Mouse (Mus musculus) liver, postnatal 0 days (tissue): ENCODE data around the gene Dmrtc2. TPM values are rescaled to one million over a fixed set of nuclear protein-coding genes. Genes with fewer than 3 reads are reported as not detected.
"Not testable (repeated sequence)": the region's sequence is repeated elsewhere in the genome, so short reads cannot be mapped to it uniquely, and the experiment has no call there.

ENCODE experiments used
- ATAC-seq: fragments of 200-750 bp; cut with Nextera tagmentation; 2 replicates; pipeline ENCODE4 v1.8.0; 2017; ENCODE audit warnings: mild to moderate bottlenecking, moderate library complexity
- DNase-seq: peaks from one replicate; pipeline ENCODE4 v3.0.0-alpha.2; 2016
- H3K27ac ChIP-seq: fragments of 300-500 bp; sonication (generic); 2 replicates; pipeline ENCODE4 v1.5.1; 2014; ENCODE audit warnings: antibody characterized with exemption, moderate library complexity, mild to moderate bottlenecking, low read depth
- H3K27me3 ChIP-seq: fragments of 300-500 bp; sonication (generic); 2 replicates; pipeline ENCODE4 v1.6.1; 2014; ENCODE audit warnings: low read length, control low read depth, mixed read lengths; ENCODE audit not compliant: insufficient read depth
- H3K36me3 ChIP-seq: fragments of 300-500 bp; sonication (generic); replicated peaks from 2 replicates; pipeline ENCODE4 v1.6.1; 2014; ENCODE audit warnings: mild to moderate bottlenecking, control low read depth, low read length, moderate library complexity, mixed read lengths; ENCODE audit not compliant: insufficient read depth
- H3K4me1 ChIP-seq: fragments of 300-500 bp; sonication (generic); 2 replicates; pipeline ENCODE4 v1.6.1; 2014; ENCODE audit warnings: antibody characterized with exemption, mild to moderate bottlenecking, control low read depth; ENCODE audit not compliant: insufficient read depth
- H3K4me2 ChIP-seq: fragments of 300-500 bp; sonication (generic); 2 replicates; pipeline ENCODE4 v1.6.1; 2014; ENCODE audit warnings: low read depth, mild to moderate bottlenecking, low read length, moderate library complexity, mixed read lengths
- H3K4me3 ChIP-seq: fragments of 300-500 bp; sonication (generic); 2 replicates; pipeline ENCODE4 v1.5.1; 2014; ENCODE audit warnings: low read depth, low read length
- H3K9ac ChIP-seq: fragments of 300-500 bp; sonication (generic); replicated peaks from 2 replicates; pipeline ENCODE4 v1.6.1; 2014; ENCODE audit warnings: mild to moderate bottlenecking, moderate library complexity
- H3K9me3 ChIP-seq: fragments of 300-500 bp; sonication (generic); 2 replicates; pipeline ENCODE4 v1.6.1; 2016; ENCODE audit warnings: mild to moderate bottlenecking, control low read depth, low read length, mixed read lengths
- CTCF ChIP-seq: sonication (generic); IDR thresholded peaks from 2 replicates; pipeline ENCODE4 v1.5.1; 2016; ENCODE audit warnings: antibody characterized with exemption, low read depth
- EP300 ChIP-seq: IDR thresholded peaks from 2 replicates; pipeline ENCODE4 v1.6.1; 2016; ENCODE audit warnings: antibody characterized with exemption, low read depth, mild to moderate bottlenecking
- WGBS: fragments of 180-500 bp; shearing (Covaris S2); extraction: QIAGEN DNeasy Blood & Tissue Kit; methylation state at CpG from one replicate; pipeline ENCODE4 v1.1.7; 2014; ENCODE audit not compliant: insufficient replicate concordance; 5-methylcytosine and 5-hydroxymethylcytosine counted together
- polyA plus RNA-seq: library from polyadenylated mRNA; unstranded; fragments of >200 nt; fragmentation: Nextera tagmentation; extraction: Ambion mirVana; gene quantifications from 2 replicates; pipeline ENCODE4 v1.2.1, GENCODE M21; 2015

Gene Dmrtc2
- polyA plus RNA-seq, 1 experiment from 2014 or later, result not detected

GRCm38 (mm10) chr7:24889431-24890220 lies 19.8 kb downstream of the Dmrtc2 start:
- H3K27ac ChIP-seq, result peak overlapping the region; percentile 53; the same call in 1 of the 2 replicates
- no peak for ATAC-seq
- no peak for DNase-seq
- no peaks in the 10 kb centered on the region for H3K27me3 ChIP-seq
- no peaks in the 10 kb centered on the region for H3K9me3 ChIP-seq
- peaks cover 24% of the 10 kb centered on the region for H3K4me1 ChIP-seq
- no peak overlapping the region for H3K4me2 ChIP-seq
- no peak overlapping the region for H3K9ac ChIP-seq
- peaks cover 53% of the 10 kb centered on the region for H3K36me3 ChIP-seq
- 73% methylated on average over 6 of the region's 6 CpGs for WGBS
- TF ChIP-seq CTCF, result no peak
- no peak for TF ChIP-seq EP300
- H3K4me3 ChIP-seq, result no peak overlapping the region

GRCm38 (mm10) chr7:24890281-24891216 lies 20.7 kb downstream of the Dmrtc2 start:
- Histone ChIP-seq H3K4me1 (peaks cover 20% of the 10 kb centered on the region), H3K27me3 (no peaks in the 10 kb centered on the region), H3K9ac (no peak overlapping the region), H3K4me3 (no peak overlapping the region), H3K36me3 (peaks cover 50% of the 10 kb centered on the region), H3K4me2 (no peak overlapping the region), H3K9me3 (no peaks in the 10 kb centered on the region), H3K27ac (peak overlapping the region; percentile 16; the same call in 1 of the 2 replicates)
- peak; percentile 80 for DNase-seq
- 29% methylated on average over 10 of the region's 10 CpGs for WGBS
- ATAC-seq, result peak; percentile 75
- TF ChIP-seq EP300 (no peak), CTCF (peak; percentile 100)

- H3K4me3 ChIP-seq, result no peak overlapping the region
- H3K36me3 ChIP-seq, result peaks cover 41% of the 10 kb centered on the region
- no peak overlapping the region for H3K4me2 ChIP-seq
- peaks cover 11% of the 10 kb centered on the region for H3K4me1 ChIP-seq
- TF ChIP-seq EP300, result no peak
- no peak for TF ChIP-seq CTCF
- ATAC-seq, result no peak
- DNase-seq, result no peak
- whole genome bisulfite sequencing, result 71% methylated on average over 3 of the region's 3 CpGs
- no peaks in the 10 kb centered on the region for H3K27me3 ChIP-seq
- H3K9me3 ChIP-seq, result no peaks in the 10 kb centered on the region
- peak overlapping the region; percentile 30; the same call in 1 of the 2 replicates for H3K27ac ChIP-seq
- no peak overlapping the region for H3K9ac ChIP-seq
These were observed 21.6 kb downstream of the Dmrtc2 start for GRCm38 (mm10) chr7:24891241-24892124.

GRCm38 (mm10) chr7:24892125-24892583 lies 22.3 kb downstream of the Dmrtc2 start:
- peaks cover 5% of the 10 kb centered on the region; the same call in 1 of the 2 replicates for H3K4me1 ChIP-seq
- H3K27me3 ChIP-seq, result no peaks in the 10 kb centered on the region
- 55% methylated on average over 2 of the region's 2 CpGs for WGBS
- H3K9me3 ChIP-seq, result no peaks in the 10 kb centered on the region
- DNase-seq (no peak), ATAC-seq (no peak)
- peaks cover 34% of the 10 kb centered on the region for H3K36me3 ChIP-seq
- H3K4me3 ChIP-seq, result no peak overlapping the region
- no peak overlapping the region for H3K4me2 ChIP-seq
- H3K9ac ChIP-seq, result no peak overlapping the region
- TF ChIP-seq EP300 (no peak), CTCF (no peak)
- H3K27ac ChIP-seq, result peak overlapping the region; percentile 30; the same call in 1 of the 2 replicates

GRCm38 (mm10) chr7:24895749-24896148 lies 25.9 kb downstream of the Dmrtc2 start:
- not testable (repeated sequence) for H3K36me3 ChIP-seq, H3K4me2 ChIP-seq, H3K4me3 ChIP-seq, ATAC-seq, H3K4me1 ChIP-seq, H3K9me3 ChIP-seq, H3K27me3 ChIP-seq, DNase-seq, H3K9ac ChIP-seq
- 81% methylated on average over 2 of the region's 2 CpGs for WGBS
- 0 out of 2 replicates have a peak overlapping the region, but pooled peaks have one; percentile 55 for H3K27ac ChIP-seq
